Mouse (Mus musculus) hindbrain, embryonic 13.5 days (tissue): ENCODE results near the gene Arhgap6. TPM values are rescaled to one million over a fixed set of nuclear protein-coding genes. Genes with fewer than 3 reads are reported as not detected.

ENCODE experiments used
- ATAC-seq: fragments of 200-750 bp; cut with Nextera tagmentation; 2 replicates; pipeline ENCODE4 v1.8.0; 2017; ENCODE audit warnings: moderate TSS enrichment; ENCODE audit not compliant: low FRiP score
- H3K27ac ChIP-seq: fragments of 300-500 bp; sonication (generic); 2 replicates; pipeline ENCODE4 v1.5.1; 2015; ENCODE audit warnings: inconsistent platforms, mild to moderate bottlenecking, moderate library complexity
- H3K27me3 ChIP-seq: fragments of 300-500 bp; sonication (generic); 2 replicates; pipeline ENCODE4 v1.6.1; 2015; ENCODE audit warnings: mild to moderate bottlenecking, inconsistent platforms
- H3K36me3 ChIP-seq: fragments of 300-500 bp; sonication (generic); 2 replicates; pipeline ENCODE4 v1.6.1; 2015; ENCODE audit warnings: mild to moderate bottlenecking, inconsistent platforms
- H3K4me1 ChIP-seq: fragments of 300-500 bp; sonication (generic); replicated peaks from 2 replicates; pipeline ENCODE4 v1.6.1; 2015; ENCODE audit warnings: inconsistent platforms
- H3K4me2 ChIP-seq: fragments of 300-500 bp; sonication (generic); 2 replicates; pipeline ENCODE4 v1.6.1; 2015; ENCODE audit warnings: inconsistent platforms, mild to moderate bottlenecking, moderate library complexity
- H3K4me3 ChIP-seq: fragments of 300-500 bp; sonication (generic); 2 replicates; pipeline ENCODE4 v1.5.1; 2015; ENCODE audit warnings: mild to moderate bottlenecking, inconsistent platforms
- H3K9ac ChIP-seq: fragments of 300-500 bp; sonication (generic); 2 replicates; pipeline ENCODE4 v1.6.1; 2015; ENCODE audit warnings: mild to moderate bottlenecking, inconsistent platforms
- H3K9me3 ChIP-seq: fragments of 300-500 bp; sonication (generic); 2 replicates; pipeline ENCODE4 v1.6.1; 2016; ENCODE audit warnings: inconsistent platforms
- WGBS: fragments of 180-500 bp; shearing (Covaris S2); methylation state at CpG from one replicate; pipeline ENCODE4 v1.1.7; 2015; 5-methylcytosine and 5-hydroxymethylcytosine counted together
- polyA plus RNA-seq: library from polyadenylated mRNA; unstranded; fragments of >200 nt; fragmentation: Nextera tagmentation; extraction: Ambion mirVana; gene quantifications from 2 replicates; pipeline ENCODE4 v1.2.1, GENCODE M21; 2015

The Arhgap6 gene
- polyA plus RNA-seq, 1 experiment from 2014 or later, result 1.3 TPM

DNA sequence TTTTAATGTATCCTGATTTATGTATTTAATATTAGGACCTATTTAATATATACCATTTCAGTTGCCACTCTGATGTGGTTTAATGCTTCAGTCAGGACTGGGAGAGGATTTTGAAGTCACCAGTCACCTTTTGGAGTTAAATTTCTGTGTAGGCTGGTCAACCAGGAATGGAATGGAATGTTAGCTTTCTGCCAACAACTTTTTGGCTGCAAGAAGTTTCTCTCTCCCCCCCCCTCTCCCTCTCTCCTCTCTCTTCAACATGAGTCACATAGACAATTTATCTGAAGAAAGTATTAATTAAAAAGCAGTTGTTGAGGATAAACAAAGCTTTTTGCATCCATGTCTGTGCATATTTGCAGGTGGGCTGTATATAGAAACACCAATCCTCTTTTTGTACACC is 217.8 kb downstream of the Arhgap6 start:
- H3K4me2 ChIP-seq, result no peak overlapping the region
- no peaks in the 10 kb centered on the region for H3K9me3 ChIP-seq
- H3K36me3 ChIP-seq, result no peaks in the 10 kb centered on the region
- no peak overlapping the region for H3K4me3 ChIP-seq
- H3K27me3 ChIP-seq, result peaks cover 10% of the 10 kb centered on the region; the same call in 1 of the 2 replicates
- no peaks in the 10 kb centered on the region for H3K4me1 ChIP-seq
- H3K27ac ChIP-seq, result no peak overlapping the region
- no peak for ATAC-seq
- H3K9ac ChIP-seq, result no peak overlapping the region

DNA sequence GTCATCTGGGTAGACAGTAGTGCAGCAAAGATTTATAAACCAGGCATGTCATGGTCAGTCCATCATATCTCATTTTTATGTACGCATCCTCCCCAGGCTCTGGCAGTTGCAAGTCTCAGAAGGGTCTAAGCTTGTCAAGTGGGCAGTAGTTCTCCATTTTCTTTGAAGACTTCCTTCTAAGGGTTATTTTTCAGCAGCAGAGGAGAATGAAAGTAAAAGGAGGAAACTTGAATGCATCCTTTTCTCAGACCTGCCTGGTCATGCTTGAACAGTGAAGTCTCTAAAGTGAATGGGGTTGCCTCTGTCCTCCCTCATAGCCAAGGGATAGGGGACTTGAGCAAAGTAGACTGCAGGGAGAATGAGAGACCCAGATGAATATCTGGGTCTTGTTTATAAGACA is 239.5 kb downstream of the Arhgap6 start:
- H3K4me2 ChIP-seq, result no peak overlapping the region
- H3K27ac ChIP-seq, result no peak overlapping the region
- ATAC-seq, result no peak
- H3K36me3 ChIP-seq, result no peaks in the 10 kb centered on the region
- H3K27me3 ChIP-seq, result peaks cover 44% of the 10 kb centered on the region
- WGBS, result 100% methylated on average over 1 of the region's 1 CpGs
- H3K4me1 ChIP-seq, result no peaks in the 10 kb centered on the region
- no peak overlapping the region for H3K9ac ChIP-seq
- H3K9me3 ChIP-seq, result no peaks in the 10 kb centered on the region
- H3K4me3 ChIP-seq, result no peak overlapping the region

DNA sequence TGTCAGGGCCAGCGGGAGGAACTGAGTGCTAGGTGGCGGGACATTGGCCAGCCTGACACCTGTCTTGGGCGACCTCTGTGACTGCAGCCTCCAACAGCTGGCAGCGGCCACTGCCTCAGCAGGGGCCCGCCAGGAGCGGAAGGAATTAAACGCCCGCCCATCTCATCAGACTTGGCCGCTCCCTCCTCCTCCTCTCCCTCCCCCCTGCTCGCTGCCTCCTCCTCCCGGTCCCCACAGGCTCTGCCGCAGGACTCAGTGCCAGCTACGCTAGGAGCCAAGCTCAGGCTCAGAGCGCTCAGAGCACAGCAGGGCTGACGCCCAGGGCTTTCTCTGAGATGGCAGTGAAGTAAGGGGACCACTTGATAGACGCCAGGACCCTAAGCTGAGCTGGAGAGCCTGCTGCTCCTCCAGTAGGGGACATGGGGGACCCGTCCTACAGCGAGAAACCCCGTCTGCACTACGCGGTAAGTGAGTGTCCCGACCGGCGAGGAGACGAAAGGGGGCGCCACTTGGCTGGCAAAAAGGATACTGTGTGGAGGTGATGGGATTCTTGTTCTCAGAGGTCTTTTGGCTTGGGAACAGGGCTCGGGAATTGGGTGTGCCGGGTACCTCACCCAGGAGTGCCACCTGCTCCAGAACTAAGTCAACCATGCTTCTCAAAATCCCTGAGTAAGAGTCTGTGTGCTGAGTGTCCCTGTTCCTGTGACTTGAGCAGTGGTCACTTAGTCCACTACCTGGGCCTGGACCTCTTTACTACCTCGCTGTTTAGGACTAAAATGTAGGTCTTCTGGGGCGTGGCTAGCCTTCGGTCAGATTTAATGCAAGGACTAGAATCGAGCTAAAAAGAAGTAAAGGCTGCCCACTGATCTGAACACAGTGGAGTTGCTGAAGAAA is 241.8 kb downstream of the Arhgap6 start:
- peak; percentile 92 for ATAC-seq
- Histone ChIP-seq H3K36me3 (no peaks in the 10 kb centered on the region), H3K27ac (no peak overlapping the region), H3K4me3 (peak overlapping the region; percentile 40), H3K9me3 (no peaks in the 10 kb centered on the region), H3K9ac (peak overlapping the region; percentile 60), H3K27me3 (peaks cover 36% of the 10 kb centered on the region), H3K4me2 (peak overlapping the region; percentile 62), H3K4me1 (no peaks in the 10 kb centered on the region)
- WGBS, result 21% methylated on average over 31 of the region's 32 CpGs

DNA sequence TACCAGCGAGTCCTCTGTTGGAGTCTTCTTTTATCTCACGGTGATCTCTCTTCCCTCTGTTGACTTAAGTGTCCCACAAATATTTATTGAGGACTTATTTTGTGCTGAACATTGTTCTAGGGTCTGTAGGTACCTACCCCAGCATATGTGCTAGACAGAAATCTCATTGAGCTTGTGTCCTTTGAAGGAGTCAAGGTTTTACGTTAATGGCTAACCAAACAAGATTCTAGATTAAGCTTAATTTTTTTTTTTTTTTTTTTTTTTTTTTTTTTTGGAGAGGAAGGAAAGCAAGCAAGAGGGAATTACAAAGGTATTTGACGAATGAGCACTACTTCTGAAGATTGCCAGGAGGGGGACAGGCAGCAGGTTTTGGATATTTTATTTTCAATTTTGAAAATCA is 242.5 kb downstream of the Arhgap6 start:
- H3K4me3 ChIP-seq, result no peak overlapping the region
- ATAC-seq, result no peak

DNA sequence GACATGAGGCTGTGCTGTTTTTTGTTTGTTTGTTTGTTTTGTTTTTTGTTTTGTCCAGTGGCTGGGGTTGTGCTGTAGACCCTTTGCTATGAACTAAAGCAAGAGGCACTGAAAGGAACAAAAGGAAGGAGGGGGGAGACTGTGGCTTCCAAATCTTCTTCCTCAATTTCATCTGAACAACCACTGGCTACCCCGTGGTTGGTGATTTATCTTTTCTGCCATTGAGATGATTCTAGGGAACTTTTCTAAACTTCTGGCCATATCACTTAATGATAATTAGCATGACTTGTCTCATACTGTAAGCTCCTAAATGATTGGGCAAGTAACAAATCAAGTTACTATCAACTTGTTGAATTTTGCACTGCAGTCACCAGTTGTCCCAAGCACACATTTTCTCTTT is 249.0 kb downstream of the Arhgap6 start:
- H3K4me3 ChIP-seq, result no peak overlapping the region
- 90% methylated on average over 1 of the region's 1 CpGs for WGBS
- H3K9ac ChIP-seq, result no peak overlapping the region
- no peaks in the 10 kb centered on the region for H3K9me3 ChIP-seq
- no peak overlapping the region for H3K4me2 ChIP-seq
- no peak overlapping the region for H3K27ac ChIP-seq
- H3K27me3 ChIP-seq, result peaks cover 7% of the 10 kb centered on the region; the same call in 1 of the 2 replicates
- ATAC-seq, result no peak
- H3K36me3 ChIP-seq, result no peaks in the 10 kb centered on the region
- no peaks in the 10 kb centered on the region for H3K4me1 ChIP-seq

More for the DNA sequence above, 242.5 kb downstream of the Arhgap6 start:
- WGBS, result 65% methylated on average over 4 of the region's 4 CpGs
- no peaks in the 10 kb centered on the region for H3K9me3 ChIP-seq
- no peak overlapping the region; the same call in 1 of the 2 replicates for H3K4me2 ChIP-seq
- H3K27ac ChIP-seq, result no peak overlapping the region
- H3K4me1 ChIP-seq, result no peaks in the 10 kb centered on the region
- no peaks in the 10 kb centered on the region for H3K36me3 ChIP-seq
- H3K27me3 ChIP-seq, result peaks cover 34% of the 10 kb centered on the region
- H3K9ac ChIP-seq, result no peak overlapping the region

DNA sequence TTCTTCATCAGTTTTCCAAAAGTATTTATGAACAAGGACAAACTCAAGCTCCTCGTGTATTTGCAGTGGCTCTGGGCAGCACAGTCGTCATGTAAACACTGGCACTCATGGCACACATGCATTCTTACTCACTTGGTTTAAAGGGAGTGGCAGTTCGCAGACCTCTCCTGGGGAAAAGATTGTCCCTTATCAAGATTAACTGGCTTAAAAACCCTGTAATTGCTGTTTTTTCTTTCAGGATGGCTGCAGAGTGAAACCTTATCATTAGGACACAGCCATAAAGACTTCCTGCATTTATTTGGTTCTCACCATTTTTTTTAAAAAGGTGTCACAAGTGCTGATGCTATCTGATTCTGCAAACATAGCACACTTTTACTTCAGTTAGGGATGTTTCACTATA is 252.7 kb downstream of the Arhgap6 start:
- Histone ChIP-seq H3K9me3 (no peaks in the 10 kb centered on the region), H3K36me3 (no peaks in the 10 kb centered on the region), H3K27me3 (peaks cover 7% of the 10 kb centered on the region; the same call in 1 of the 2 replicates), H3K4me2 (no peak overlapping the region), H3K4me3 (no peak overlapping the region), H3K27ac (no peak overlapping the region), H3K4me1 (no peaks in the 10 kb centered on the region), H3K9ac (no peak overlapping the region)
- WGBS, result 67% methylated on average over 3 of the region's 3 CpGs
- no peak for ATAC-seq

DNA sequence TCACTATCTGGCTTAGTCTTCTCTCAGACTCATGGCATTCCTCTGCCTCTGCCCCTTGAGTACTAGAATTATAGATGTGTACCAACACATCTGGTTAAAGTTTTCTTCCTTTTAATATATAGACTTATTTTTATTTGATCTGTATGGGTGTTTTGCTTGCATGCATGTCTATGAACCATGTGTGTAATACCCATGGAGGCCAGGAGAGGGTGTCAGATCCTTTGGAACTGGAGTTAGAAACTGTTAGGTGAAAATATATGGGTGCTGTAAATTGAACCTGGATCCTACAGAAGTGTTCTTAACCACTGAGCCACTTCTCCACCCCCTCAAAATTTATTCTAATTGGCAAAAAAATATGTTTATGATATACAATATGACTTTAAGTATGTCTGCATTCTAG is 254.7 kb downstream of the Arhgap6 start:
- H3K9me3 ChIP-seq, result no peaks in the 10 kb centered on the region
- H3K9ac ChIP-seq, result no peak overlapping the region
- no peak overlapping the region for H3K4me3 ChIP-seq
- no peaks in the 10 kb centered on the region for H3K36me3 ChIP-seq
- ATAC-seq, result no peak
- H3K27ac ChIP-seq, result no peak overlapping the region
- no peaks in the 10 kb centered on the region for H3K4me1 ChIP-seq
- peaks cover 3% of the 10 kb centered on the region; the same call in 1 of the 2 replicates for H3K27me3 ChIP-seq
- no peak overlapping the region for H3K4me2 ChIP-seq

DNA sequence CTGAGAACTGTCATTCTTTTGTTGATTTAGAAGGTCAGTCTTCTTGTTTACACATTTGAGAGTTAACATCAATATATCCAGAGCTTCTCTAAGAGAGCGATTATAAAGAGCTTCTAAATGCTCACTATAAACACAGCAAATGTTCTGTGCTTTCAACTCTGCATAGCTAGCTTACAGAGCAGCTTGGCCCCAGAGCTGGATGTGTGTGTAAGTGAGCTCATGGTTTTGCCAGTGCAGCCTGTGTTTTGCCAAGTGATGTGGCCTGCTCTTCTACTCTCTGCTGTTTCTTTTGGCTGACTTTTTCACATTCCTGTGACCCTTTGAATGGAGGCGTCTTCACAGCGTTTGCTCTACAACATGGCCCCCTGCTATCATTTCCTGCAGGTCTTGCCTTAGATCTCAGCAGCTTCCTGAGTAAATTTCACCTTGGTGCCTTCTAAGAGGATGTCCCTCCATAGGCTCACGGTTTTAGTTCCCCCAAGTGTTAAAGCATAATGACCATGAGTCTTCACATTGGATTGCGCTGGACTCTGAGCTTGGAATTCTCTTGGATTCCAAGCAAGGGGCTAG is 259.1 kb downstream of the Arhgap6 start:
- H3K4me3 ChIP-seq, result no peak overlapping the region
- no peak overlapping the region for H3K27ac ChIP-seq
- H3K9me3 ChIP-seq, result no peaks in the 10 kb centered on the region
- H3K4me1 ChIP-seq, result no peaks in the 10 kb centered on the region
- H3K27me3 ChIP-seq, result 0 out of 2 replicates have a peak, but pooled peaks cover 14% of the 10 kb centered on the region
- ATAC-seq, result no peak
- H3K36me3 ChIP-seq, result no peaks in the 10 kb centered on the region
- H3K9ac ChIP-seq, result no peak overlapping the region
- WGBS, result 62% methylated on average over 5 of the region's 5 CpGs
- no peak overlapping the region for H3K4me2 ChIP-seq

DNA sequence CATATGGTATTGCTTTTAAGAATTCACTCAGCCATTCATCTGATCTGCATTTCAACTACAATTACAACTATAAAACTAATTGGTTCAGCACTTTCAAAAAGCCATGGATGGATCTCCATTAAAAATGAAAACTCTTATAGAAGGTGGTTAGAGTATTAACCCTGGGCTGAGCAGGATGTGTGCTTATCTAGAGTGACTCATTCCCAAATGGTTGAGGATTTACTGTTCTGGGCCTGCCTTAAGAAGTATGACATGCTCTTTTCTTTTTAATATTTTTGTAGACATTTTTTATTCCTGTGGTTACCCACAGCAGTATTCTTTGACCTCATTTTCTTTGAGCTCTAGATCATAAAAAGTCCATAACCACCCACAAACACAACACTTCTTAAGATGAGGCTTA is 267.7 kb downstream of the Arhgap6 start:
- Histone ChIP-seq H3K4me3 (no peak overlapping the region), H3K9me3 (no peaks in the 10 kb centered on the region), H3K27ac (no peak overlapping the region), H3K4me2 (no peak overlapping the region), H3K36me3 (no peaks in the 10 kb centered on the region), H3K27me3 (0 out of 2 replicates have a peak, but pooled peaks cover 16% of the 10 kb centered on the region), H3K4me1 (no peaks in the 10 kb centered on the region), H3K9ac (no peak overlapping the region)
- no peak for ATAC-seq

DNA sequence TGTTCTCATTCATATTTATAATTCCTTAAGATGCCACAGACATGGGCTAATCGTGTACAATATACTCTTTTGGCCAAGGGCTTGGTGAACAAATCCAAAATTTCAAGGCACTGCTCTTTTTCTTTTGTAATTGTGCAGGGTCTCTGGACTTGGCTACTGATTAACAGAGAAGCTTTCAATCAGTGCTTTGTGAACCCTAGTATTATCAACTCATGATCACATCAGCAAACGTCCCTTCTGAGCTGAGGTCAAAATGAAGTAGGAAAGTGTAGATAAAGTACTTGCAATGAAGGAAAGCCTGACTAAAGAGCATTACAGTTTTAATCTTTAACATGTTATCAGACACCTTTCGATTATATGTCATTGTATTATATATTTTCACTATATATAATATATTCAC is 270.4 kb downstream of the Arhgap6 start:
- ATAC-seq, result no peak
- whole genome bisulfite sequencing, result 64% methylated on average over 3 of the region's 3 CpGs
- H3K27ac ChIP-seq, result no peak overlapping the region

DNA sequence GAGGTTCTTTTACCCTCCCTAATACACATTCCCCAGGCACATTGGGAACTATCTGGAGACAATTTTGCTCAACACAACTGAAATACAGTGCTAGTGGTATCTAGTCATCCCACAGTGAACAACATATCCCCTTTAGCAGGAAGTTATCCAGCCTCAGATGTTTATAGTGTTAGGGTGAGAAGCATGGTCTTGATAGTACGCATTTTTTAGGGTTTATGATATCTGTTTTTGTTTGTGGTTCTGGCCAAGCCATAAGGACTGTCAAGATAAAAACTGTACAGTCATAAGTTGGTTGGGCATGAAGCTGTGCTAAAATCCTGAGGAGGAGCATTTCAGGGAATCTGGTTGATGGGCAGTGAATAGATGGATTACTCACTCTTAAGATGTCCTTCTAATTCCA is 271.0 kb downstream of the Arhgap6 start:
- no peaks in the 10 kb centered on the region for H3K4me1 ChIP-seq
- no peak for ATAC-seq
- WGBS, result 86% methylated on average over 1 of the region's 1 CpGs
- no peak overlapping the region for H3K9ac ChIP-seq
- no peak overlapping the region for H3K4me3 ChIP-seq
- no peaks in the 10 kb centered on the region for H3K36me3 ChIP-seq
- H3K27me3 ChIP-seq, result 0 out of 2 replicates have a peak, but pooled peaks cover 10% of the 10 kb centered on the region
- H3K9me3 ChIP-seq, result no peaks in the 10 kb centered on the region
- H3K4me2 ChIP-seq, result no peak overlapping the region
- no peak overlapping the region for H3K27ac ChIP-seq

More for the DNA sequence above, 270.4 kb downstream of the Arhgap6 start:
- no peaks in the 10 kb centered on the region for H3K4me1 ChIP-seq
- no peak overlapping the region for H3K4me3 ChIP-seq
- no peaks in the 10 kb centered on the region for H3K9me3 ChIP-seq
- no peak overlapping the region for H3K9ac ChIP-seq
- 0 out of 2 replicates have a peak, but pooled peaks cover 10% of the 10 kb centered on the region for H3K27me3 ChIP-seq
- no peaks in the 10 kb centered on the region for H3K36me3 ChIP-seq
- H3K4me2 ChIP-seq, result no peak overlapping the region

DNA sequence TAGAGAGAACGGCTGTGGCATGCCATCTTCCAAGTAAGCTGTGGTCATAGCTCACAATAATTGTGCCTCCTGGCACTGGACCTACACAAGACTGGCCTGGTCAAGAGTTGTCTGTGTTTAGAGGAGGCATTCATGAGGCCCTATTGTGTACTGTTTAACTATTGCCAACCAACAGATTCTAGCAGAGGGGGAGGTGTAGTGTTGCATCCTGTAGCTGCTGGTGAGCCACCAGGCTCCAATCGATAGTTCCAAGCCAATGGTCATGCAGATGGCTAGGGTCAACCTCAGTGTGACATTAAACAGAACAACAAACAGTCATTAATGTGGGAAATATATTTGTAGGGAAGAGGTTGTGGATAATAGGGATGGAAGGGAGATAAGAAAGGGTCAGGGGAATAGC is 280.1 kb downstream of the Arhgap6 start:
- 82% methylated on average over 2 of the region's 2 CpGs for WGBS
- H3K4me2 ChIP-seq, result no peak overlapping the region

DNA sequence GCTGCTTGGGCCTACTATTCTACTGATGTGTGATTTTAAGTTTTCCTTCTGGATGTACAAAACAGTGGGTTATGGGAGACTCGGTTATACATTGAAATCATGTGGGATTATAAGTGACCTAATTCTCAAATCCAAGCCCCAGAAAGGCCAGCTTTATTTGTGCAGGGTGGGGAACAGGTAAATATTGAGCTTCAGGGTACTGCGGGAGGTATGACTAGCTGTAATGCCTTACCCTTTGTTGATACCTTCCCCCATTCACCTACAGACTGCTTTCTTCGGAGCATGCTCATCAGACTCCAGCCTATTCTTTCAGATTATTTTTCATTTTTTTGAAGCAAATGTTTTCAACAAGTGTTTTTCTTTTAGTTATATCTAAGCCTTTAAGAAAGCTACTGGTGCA is 286.7 kb downstream of the Arhgap6 start:
- no peak for ATAC-seq
- WGBS, result 90% methylated on average over 3 of the region's 3 CpGs
- H3K4me2 ChIP-seq, result no peak overlapping the region
- no peak overlapping the region for H3K9ac ChIP-seq
- H3K36me3 ChIP-seq, result no peaks in the 10 kb centered on the region
- H3K9me3 ChIP-seq, result no peaks in the 10 kb centered on the region
- H3K27me3 ChIP-seq, result peaks cover 10% of the 10 kb centered on the region; the same call in 1 of the 2 replicates
- no peaks in the 10 kb centered on the region for H3K4me1 ChIP-seq
- no peak overlapping the region for H3K4me3 ChIP-seq
- H3K27ac ChIP-seq, result no peak overlapping the region

More for the DNA sequence above, 280.1 kb downstream of the Arhgap6 start:
- Histone ChIP-seq H3K9ac (no peak overlapping the region), H3K27me3 (peaks cover 17% of the 10 kb centered on the region), H3K27ac (no peak overlapping the region), H3K4me1 (no peaks in the 10 kb centered on the region), H3K4me3 (no peak overlapping the region), H3K36me3 (no peaks in the 10 kb centered on the region), H3K9me3 (no peaks in the 10 kb centered on the region)
- ATAC-seq, result no peak
